Mouse (Mus musculus) gonadal fat pad, adult 2 months (tissue): ENCODE results near the gene Gm28919. TPM values are rescaled to one million over a fixed set of nuclear protein-coding genes. Genes with fewer than 3 reads are reported as not detected.
"Not testable (repeated sequence)": the region's sequence is repeated elsewhere in the genome, so short reads cannot be mapped to it uniquely, and the experiment has no call there.

Source experiments
- DNase-seq: peaks from one replicate; pipeline ENCODE4 v3.0.0-alpha.2; 2012; ENCODE audit warnings: low read depth
- polyA plus RNA-seq: library from polyadenylated mRNA; depleted of rRNA; stranded (reverse); fragments of >200 nt; gene quantifications from 2 replicates; pipeline ENCODE4 v1.2.3, GENCODE M21; 2012; rRNA removed

Gm28919 gene
- polyA plus RNA-seq: not detected in 2 replicates

GRCm38 (mm10) chrY:6583246-6583645, at the start of gene Gm28919:
Gene Gm28919 (plus strand): TSS chrY:6583546.
- DNase-seq: not testable (repeated sequence)

Other genes starting within 250 kb of the Gm28919 start
- not detected in 2 replicates for gene Gm21719, start 99.3 kb downstream of the Gm28919 start, polyA plus RNA-seq